Mouse (Mus musculus): ENCODE measurements around the gene Ube2h.

The Ube2h gene

GRCm38 (mm10) chr6:30299683-30300082 is 4.7 kb downstream of the Ube2h start:
- DNase-seq (ENCODE audit: low read depth, low spot score): no peak

DNA sequence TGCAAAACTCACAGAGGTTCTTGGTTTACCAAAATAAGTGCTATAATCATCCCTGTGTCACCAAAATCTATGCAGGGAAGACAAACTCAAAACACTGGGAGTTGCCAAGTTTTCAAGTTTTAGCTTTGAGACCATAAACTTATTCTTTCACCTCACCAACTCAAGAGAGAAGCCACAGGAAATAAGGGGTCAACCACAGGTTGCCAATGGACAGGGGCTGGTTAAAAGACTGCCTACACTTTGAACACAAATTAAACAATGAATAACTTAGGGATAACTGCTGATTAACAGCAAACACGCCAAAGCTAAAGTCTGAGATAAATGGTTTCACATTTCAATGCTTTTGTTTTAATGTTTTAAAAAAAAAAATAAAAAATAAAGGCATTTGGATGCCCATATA is 5.2 kb downstream of the Ube2h start:
- DNase-seq (ENCODE audit: low read depth, low spot score): no peak

GRCm38 (mm10) chr6:30292579-30292978 is 11.8 kb downstream of the Ube2h start:
- no peak for DNase-seq (ENCODE audit: low read depth, low spot score)

GRCm38 (mm10) chr6:30287958-30288357 is 16.4 kb downstream of the Ube2h start:
- no peak for DNase-seq (ENCODE audit: low read depth, low spot score)

DNA sequence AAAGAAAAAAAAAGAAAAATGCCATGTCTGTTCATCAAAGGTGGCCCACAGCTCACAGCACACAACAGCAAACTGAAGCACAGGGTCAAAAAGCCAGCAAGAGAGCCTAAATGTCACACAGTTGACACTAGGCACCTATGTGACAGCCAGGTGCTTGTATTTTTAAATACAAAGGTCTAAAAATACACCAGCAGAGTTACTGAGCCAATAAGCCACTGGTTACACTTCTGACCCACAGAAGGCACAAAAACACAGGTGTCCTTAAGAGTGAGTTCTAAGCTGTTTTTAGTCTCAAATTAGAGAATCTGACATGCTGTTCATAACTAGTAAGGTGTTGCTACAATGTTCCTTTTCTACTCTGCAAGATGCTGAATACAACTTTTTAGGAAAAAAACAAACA is 17.7 kb downstream of the Ube2h start:
- no peak for DNase-seq (ENCODE audit: low read depth, low spot score)

- DNase-seq (ENCODE audit: low read depth, low spot score): no peak
These were observed 20.2 kb downstream of the Ube2h start for GRCm38 (mm10) chr6:30284177-30284576.

- DNase-seq (ENCODE audit: low read depth, low spot score): no peak
These were observed 22.0 kb downstream of the Ube2h start for GRCm38 (mm10) chr6:30282361-30282760.

- DNase-seq (ENCODE audit: low read depth, low spot score): no peak
These were observed 26.0 kb downstream of the Ube2h start for GRCm38 (mm10) chr6:30278374-30278773.

DNA sequence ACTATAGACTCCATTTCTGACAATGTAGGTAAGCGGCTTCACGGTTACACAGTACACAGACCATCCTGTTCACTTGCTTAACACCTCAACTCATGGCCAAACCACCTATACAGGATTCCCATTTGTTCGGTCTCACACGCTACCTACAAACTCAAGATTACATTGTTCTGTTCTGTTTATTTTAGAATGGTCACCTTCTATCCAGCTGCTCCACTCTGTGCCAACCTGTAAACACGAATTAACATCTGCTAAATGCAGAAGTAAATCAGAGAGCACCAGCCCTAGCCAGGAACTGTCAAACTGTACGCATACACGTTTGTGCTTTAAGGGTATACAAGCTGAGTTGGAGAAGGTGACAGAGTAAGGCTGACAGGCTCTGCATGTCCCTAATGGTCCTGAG is 27.5 kb downstream of the Ube2h start:
- no peak for DNase-seq (ENCODE audit: low read depth, low spot score)

GRCm38 (mm10) chr6:30276375-30276774 is 28.0 kb downstream of the Ube2h start:
- no peak for DNase-seq (ENCODE audit: low read depth, low spot score)

DNA sequence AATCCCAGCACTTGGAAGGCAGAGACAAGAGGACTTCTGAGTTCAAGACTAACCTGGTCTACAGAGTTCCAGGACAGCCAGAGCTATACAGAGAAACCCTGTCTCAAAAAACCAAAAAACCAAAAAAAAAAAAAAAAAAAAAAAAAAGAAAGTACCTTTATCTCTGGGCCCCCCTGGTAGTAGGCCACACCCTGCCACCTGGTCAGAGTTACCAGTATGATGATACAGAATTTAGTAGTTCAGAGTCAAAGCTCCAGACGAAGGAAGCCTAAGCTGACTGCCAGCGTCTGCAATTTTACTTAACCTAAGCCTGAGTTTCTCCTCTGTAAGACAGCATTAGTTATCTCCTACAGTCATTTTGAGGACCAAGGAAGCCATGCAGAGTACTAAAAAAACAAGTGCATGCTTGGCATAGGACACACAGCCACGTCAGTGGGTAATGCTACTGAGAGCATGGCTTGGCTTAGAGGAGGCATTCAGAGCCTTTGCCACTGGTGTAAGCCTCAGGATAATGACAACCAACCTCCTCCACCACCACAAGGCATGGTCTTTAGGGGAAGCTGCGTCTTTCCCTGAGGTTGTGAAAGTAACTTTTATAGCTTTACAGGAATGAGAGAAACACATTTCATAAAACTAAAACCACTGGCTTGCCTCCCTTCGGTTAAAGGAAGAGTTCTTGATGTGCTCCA is 29.0 kb downstream of the Ube2h start:
- DNase-seq (ENCODE audit: low read depth, low spot score): no peak

DNA sequence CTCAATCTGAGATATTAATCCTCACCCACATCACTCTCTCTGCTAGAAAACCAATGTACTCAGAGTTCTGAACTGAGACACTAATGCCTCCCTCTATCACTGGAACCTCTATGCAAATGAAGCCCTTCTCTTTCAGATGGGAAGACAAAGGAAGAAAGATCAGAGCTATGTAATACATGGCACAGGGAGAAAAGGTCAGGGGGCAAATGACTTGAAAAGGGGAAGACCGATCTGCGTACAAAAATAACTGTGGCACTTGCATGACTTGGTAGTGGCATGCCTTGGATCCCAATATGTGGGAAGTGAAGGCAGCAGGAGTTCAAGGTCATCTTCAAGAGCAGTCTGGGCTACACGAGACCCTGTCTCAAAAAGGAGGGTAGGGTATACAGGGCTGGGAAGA is 31.4 kb downstream of the Ube2h start:
- DNase-seq (ENCODE audit: low read depth, low spot score): no peak

- no peak for DNase-seq (ENCODE audit: low read depth, low spot score)
These were observed 31.9 kb downstream of the Ube2h start for GRCm38 (mm10) chr6:30272338-30272905.

DNA sequence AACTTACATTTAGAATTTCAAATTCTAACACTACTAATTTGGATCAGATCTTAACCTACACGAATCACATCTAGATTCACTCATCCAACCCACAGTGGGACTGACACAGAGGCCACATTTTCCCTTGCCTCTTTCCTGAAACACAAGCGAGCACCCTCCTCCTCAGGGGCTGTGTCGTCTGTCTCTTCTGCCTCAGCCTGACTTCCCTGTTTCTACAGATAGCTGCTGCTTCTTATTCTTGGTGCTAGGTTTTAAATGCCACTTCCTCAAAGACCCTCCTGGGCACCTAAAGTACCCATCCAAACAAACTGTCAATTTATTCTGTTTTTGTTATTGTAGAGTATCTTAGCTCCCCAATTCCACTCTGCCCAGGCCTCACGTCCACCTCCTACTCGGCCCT is 34.5 kb downstream of the Ube2h start:
- no peak for DNase-seq (ENCODE audit: low read depth, low spot score)

- no peak for DNase-seq (ENCODE audit: low read depth, low spot score)
These were observed 36.9 kb downstream of the Ube2h start for GRCm38 (mm10) chr6:30267486-30267885.

GRCm38 (mm10) chr6:30265402-30265801 is 38.9 kb downstream of the Ube2h start:
- DNase-seq (ENCODE audit: low read depth, low spot score): no peak

DNA sequence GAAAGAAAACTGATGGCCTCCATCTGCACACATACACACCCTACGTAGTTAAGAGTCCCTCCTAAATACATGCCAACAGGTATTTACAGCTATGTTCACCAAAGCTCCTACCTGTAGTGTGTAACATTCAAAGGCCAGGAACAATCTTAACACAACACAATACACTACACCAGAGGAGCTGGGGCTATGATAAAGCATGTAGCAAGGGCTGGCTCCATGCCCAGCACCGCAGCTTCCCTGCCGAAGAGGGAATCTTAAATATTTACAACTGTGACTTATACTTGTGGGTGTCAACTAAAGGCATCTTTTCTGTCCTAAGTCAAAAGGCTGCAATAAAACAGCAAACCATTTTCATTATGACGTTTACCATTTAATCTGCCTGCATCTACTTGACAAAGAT is 41.3 kb downstream of the Ube2h start:
- DNase-seq (ENCODE audit: low read depth, low spot score): no peak

GRCm38 (mm10) chr6:30259271-30259670 is 45.1 kb downstream of the Ube2h start:
- no peak for DNase-seq (ENCODE audit: low read depth, low spot score)

GRCm38 (mm10) chr6:30257962-30258361 is 46.4 kb downstream of the Ube2h start:
- no peak for DNase-seq (ENCODE audit: low read depth, low spot score)

GRCm38 (mm10) chr6:30255846-30256245 is 48.5 kb downstream of the Ube2h start:
- DNase-seq (ENCODE audit: low read depth, low spot score): no peak

GRCm38 (mm10) chr6:30252271-30253010 is 51.9 kb downstream of the Ube2h start:
- DNase-seq (ENCODE audit: low read depth, low spot score): no peak

DNA sequence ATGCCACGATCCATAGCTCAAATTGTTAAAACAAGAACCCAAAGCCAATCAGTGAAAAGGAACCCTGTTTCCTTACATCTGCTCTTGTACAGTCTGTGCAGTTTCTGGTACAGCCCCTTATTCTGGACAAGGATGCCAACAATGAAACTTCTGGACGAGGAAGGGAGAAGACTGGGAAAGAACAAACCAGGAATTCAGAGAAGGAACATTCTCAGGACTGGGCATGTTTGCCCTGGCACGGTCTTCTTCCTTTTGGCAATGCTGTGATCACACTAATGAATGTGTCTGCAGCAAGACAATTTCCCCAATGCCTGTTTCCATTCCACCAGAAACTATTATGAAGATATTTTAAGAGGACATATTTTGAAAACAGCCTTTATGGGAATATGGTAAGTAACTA is 55.6 kb downstream of the Ube2h start:
- no peak for DNase-seq (ENCODE audit: low read depth, low spot score)

GRCm38 (mm10) chr6:30245940-30246339 is 58.4 kb downstream of the Ube2h start:
- DNase-seq (ENCODE audit: low read depth, low spot score): no peak

All from brain, embryonic 18.5 days (tissue).